Mouse (Mus musculus) fibroblast of lung, adult 2 months (primary cell): ENCODE data around the gene Laptm4a.
"Not testable (repeated sequence)": the region's sequence is repeated elsewhere in the genome, so short reads cannot be mapped to it uniquely, and the experiment has no call there.

Experiments used
- DNase-seq: peaks from one replicate; pipeline ENCODE4 v3.0.0-alpha.2; 2011; ENCODE audit warnings: low read depth

The Laptm4a gene

DNA sequence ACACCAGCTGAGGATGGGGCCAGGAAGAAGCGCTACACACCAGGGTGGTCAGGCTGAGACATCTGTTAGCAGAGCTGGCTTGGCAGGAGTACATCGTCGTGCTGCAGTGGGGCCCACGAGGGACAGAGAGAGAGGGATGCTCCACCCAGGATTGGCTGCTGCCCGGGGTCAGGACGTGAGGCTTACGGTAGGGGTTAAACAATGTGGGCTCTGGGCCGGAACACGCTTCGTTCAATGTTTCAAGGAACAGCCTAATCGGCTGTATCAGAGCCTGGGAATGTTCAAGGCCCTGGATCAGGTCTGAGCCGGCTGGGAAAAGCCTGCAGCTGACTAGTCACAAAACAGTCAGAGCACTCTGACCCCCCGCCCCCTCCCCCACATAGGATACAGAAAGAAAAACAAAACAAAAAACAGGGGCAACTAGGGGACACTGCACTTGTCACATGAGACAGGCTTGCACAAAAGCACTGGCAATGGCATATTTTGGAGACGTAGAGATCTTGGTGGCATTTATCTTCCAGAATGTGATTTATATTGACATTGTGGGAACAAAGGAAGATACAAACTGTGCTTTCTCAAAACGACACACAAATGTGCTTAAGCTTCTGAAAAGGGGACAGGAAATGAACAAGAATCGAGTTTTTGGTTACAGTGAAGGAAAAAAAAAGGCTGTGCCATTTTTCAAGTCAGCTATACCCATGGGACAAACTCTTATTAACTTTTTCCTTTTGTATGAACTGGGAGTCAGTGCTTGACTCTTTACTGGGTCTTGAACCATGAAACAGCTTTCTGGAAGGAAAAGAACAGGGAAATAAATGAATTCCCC lies 8.4 kb upstream of the Laptm4a start:
- peak; percentile 89 for DNase-seq

DNA sequence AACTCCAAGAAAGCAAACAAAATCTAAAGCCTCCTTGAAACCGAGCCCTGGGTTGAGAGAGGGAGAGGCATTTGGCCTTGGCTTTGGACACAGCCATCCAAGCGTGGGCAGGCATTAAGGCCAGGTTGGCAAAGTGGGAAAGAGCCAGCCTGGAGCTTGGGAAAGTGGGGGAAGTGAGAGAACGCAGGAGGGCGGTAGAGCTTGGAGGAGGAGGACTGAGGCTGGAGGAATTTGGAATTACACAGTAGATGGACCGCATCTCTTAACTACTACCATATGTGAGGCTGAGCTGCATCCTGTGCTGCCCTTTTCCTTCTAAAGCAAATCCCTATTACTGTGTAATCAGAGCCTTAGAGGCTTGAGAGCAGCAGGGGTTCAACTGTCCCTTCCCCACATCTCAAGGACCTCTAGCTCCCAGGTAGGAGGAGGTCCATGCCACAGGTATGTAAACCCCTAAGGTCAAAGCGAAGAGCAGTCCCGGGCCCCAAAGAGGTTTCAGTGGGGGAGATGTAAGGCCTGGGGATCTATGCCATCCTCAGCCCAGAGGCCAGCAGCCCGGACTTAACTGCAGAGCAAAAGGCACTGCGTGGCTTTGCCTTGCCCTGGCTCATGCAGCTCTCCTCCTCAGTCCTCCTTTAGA lies 7.6 kb upstream of the Laptm4a start:
- DNase-seq = peak; percentile 98

DNA sequence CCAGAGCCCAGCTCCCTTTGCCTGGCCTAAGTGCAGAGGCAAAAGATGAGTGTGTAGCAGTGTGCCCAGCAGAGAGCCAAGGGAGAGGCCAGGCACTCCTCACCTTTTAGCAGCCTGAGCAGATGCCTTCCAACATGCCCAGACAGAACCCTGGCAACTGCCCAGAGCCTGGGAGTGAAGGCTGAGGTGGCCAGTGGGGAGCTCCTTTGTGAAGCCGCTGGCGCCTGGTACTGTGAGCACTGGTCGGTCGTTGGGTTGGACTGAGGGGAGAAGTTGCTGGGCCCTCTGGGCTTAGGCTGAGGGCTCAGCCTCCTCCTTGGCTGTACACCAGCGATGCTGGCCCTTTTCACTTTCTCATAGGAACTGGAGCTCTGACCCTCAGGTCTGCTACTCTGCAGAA lies 5.1 kb upstream of the Laptm4a start:
- DNase-seq = peak; percentile 91

DNA sequence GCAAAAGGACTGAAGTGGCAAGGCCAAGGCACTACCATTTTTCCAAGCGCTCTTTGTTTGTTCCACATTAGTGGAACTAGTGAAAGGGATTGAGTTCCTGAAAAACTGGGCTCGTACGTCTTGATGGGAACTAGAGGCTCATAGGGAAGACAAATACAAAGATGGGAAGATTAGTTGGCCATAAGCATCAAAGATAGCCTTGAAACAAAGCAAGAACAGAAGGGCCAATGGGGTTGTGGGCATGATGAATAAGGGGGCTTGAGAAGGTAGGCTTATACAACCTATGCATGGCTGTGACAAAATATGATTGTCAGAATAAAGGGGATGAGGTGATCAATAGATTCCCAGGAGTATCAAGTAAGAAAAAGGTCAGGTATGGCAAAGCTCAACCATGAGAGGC lies 2.2 kb upstream of the Laptm4a start:
- no peak for DNase-seq

DNA sequence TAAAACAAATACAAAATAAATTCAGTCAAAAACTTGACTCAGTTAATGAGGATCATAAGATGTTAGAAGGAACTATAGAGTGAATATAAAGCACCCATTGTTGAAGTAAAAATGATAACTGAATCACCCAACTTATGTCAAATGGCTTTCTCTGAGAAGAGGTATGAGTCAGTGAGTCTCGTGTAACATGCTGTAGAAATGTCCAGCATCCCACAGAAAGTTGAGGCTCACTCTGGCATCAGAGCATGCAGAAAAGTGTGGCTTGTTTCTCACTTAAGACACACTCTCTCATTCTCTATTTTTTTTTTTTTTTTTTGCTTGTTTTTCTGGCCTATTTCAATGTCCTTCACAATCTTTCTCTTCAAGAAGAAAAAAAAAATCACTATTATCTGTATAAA lies 469 bp upstream of the Laptm4a start:
- DNase-seq = peak; percentile 79

DNA sequence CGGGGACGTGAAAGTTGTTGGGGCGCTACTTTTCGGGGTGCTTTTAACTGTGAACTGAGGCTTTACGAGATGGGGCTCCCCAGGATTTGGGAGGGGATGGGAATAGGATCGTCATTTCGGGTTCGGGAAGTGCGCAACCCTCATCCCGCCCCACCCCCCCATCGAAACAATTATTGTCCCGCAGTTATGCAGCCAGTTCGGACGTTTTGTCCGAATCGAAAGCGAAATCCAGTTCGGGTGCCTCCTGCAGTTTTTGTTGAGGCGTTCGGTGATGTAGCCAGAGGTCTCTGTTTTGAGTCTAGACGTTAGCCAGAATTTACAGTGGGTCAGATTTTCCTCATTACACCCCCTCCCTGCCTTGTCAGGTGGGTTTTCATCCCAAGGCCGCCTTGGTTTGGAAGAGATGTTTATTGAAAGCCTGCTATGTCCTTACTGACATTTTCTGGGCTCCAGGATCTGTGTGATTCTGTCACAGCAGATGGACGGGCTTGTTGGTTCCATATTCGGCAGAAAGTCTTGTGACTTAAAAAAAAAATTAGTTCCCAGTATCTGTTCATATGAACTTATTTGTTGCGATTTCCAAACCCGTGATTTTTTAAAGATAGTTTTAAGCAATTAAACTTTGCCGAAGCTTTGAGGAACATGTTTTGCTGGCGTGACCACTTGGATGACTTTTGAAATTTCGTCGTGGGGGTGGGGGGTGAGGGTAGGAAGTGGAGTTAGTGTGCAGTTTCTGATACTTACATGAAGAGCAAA lies 1.1 kb downstream of the Laptm4a start:
- no peak for DNase-seq

DNA sequence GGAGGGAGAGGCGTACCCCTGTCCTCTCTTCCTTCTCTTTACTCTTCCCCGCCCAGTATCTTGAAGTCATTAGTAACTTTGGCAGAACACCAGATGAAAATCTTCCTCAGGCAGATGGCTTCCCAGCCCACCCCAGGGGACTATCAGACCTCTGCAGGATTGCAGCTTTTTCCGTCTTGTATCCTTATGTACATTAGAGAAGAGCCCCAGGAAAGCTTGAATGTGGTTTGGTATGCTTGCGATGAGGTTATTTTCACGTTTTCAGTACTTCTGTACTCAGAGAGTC lies 1.6 kb downstream of the Laptm4a start:
- DNase-seq = no peak

DNA sequence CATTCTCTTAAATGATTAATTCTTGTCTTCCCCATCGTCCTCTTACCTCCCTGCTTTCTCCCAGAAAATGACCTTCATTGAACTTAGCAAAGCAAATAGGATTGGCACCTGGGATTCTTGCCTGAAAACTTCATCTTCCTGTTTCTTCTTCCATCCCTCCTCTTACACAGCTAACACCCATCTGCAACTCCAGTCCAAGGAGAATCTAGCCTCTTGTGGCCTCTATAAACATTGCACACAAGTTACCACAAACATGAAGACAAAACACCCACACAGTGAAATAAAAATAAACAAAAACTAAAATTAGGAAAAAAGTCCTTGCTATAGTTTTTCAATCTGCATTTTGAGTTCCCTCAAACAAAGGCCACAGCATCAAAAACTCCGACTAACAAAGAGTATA lies 2.1 kb downstream of the Laptm4a start:
- no peak for DNase-seq

DNA sequence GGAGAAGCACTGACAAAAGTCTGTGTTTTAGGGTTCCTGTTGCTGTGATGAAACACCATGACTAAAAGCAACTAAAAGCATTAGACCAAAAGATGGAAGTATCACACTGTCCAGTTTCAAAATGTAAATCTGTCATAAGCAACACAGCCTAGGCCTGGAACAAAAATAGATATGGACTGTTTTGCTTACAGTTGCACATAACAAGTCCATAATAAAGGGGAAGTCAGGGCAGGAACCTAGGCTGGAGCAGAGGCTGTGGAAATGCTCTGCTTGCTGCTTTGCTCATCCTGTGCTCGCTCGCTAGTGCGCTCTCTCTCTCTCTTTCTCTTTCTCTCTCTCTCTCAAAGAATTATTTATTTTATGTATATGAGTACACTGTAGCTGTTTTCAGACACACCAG lies 6.2 kb downstream of the Laptm4a start:
- no peak for DNase-seq

DNA sequence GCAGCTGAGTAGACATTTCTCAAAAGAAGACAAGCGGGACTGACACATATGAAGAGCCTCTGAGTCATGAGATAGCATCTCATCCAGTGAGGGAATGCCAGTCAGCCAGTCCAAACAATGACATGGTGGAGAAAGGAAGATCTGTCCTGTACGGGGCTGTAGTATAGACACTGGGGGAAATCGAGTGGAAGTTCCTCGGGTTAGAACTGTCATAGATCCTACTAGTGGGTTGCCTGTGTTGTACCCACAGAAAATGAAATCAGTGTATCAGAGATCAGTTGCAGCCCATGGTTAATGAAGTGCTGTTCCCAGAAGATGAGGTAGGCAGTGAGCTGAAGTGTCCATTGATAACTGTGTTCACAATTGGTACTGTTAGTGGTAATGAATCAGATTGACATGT lies 7.3 kb downstream of the Laptm4a start:
- no peak for DNase-seq

DNA sequence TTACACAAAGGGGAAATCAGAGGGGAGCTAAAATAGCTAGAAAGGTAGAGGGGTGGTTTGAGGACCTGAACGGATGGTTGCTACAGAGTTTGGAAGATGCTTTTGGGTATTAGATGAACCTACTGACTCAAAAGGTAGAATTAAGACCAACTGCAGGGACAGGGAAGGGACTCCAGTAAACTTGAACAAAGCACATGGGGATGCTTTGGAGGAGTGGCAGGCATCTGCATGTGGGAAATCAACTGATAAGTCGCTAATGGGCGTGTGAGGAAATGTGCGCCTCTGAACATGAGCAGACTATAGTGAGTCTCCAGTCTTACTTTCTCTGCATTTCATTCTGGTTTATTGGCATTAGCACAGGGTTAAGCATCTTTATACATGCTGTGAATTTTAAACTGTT lies 9.6 kb downstream of the Laptm4a start:
- no peak for DNase-seq

DNA sequence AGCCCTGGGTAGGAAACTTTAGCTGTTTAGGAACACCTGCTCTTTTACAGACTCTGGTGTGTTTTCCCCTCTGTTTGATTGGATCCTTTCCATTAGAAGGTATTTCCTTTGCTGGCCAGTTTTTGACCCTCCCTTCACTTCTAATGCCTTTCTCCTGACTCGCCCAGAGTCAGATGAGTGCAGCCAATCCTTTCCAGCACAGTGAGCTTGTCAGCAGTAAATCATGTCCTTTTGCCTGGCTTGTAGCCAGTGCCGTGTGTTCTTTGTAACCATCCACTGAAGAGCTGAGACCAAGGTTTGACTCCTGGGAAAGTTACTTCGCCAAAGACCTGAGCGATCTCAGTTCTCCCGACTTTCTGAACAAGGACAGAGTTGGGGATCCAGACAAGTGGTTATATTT lies 13.9 kb downstream of the Laptm4a start:
- peak; percentile 81 for DNase-seq

DNA sequence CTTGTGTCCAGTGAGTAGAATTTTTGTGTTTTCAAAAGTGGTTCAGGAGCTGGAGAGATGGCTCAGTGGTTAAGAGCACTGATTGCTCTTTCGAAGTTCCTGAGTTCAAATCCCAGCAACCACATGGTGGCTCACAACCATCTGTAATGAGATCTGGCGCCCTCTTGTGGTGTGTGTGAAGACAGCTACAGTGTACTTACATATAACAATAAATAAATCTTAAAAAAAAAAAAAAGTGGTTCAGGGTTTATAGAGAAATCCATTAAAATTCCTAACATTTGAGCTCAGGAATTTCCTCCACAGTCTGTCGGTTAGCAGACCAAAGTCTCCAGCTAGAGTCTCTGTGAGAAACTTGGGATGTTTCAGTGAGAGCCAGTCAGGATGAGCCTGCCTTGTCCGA lies 14.7 kb downstream of the Laptm4a start:
- not testable (repeated sequence) for DNase-seq

DNA sequence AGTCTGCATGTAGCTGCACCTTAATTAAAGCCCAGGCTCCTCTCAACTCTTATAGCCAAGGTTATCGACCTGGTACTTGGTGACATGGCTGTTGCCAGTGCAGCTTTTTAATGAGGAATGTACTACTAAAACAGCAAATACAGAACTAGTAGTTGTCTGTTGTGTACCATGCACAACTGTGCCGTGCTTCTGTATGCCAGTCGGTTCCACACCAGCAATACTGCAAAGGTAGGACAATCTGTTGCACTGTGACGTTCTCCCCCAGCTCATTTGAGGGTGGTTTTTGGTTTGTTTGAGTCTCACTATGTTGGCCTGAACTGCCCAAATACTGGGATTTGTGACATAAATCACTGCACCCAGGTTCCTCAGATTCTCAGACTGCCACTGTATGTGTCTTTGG lies 18.0 kb downstream of the Laptm4a start:
- DNase-seq = no peak

DNA sequence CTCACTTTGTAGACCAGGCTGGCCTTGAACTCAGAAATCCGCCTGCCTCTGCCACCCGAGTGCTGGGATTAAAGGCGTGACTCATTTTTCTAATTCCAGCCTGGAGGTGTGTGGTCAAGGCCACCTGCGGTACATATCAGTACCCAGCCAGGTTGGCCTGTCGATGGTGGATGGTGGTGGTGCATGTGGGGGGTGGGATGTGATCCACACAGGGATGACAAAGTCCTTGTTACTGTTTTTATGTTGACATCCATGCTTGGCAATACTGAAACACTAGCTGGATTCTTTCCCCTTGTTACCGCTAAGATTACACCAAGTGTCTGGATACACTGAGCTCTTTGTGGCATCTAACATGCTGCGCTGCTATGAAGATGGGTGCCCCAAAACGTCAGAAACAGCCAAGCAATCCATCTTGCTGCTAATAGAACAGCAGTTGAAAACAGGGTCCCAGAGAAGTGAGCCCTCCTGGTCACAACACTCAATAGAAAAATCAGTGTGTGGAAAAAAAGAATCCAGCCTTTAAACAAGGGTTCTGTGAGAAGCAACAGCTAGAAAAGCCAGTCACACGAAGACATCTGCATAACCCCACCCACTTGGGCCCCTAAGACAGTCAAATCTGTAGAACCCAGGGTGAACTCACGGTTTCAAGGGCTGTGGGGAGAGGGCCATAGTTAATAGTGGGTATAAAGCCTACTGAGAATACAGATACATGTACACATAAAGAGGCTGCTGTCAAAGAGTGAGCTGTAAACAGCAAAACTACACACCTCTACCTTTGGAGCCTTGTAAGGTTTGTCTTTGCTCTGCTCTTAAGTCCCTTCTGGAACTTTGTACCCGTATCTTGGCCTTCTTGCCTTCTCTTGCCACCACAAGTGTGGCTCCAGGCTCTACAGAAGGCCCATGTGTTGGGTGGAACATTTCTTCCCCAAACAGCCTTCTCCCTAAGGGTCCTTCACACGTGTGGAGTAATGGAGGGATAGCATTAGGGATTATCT lies 18.8 kb downstream of the Laptm4a start:
- no peak for DNase-seq

DNA sequence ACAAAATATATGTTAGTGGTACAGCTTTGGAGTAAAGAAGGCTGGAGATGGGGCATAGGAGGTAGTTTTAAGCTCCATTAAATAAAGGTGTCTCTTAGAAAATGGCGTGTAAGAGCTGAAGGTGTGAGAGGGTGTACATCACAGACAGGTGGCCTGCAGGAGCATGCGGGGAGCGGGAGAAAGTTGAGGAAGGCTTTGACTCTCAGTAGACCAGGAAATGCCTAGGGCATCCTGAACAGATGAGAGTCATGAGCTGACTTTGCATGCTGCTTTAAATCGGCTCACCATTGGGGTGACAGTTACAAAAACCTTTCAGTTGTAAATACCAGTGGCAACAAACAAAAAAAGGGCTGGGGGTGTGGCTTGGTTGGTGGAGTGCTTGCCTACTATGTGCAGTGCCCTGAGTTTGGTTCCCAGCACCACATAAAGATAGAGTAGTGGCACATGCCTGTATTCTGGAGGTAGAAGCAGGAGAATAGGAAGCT lies 19.7 kb downstream of the Laptm4a start:
- DNase-seq = no peak

DNA sequence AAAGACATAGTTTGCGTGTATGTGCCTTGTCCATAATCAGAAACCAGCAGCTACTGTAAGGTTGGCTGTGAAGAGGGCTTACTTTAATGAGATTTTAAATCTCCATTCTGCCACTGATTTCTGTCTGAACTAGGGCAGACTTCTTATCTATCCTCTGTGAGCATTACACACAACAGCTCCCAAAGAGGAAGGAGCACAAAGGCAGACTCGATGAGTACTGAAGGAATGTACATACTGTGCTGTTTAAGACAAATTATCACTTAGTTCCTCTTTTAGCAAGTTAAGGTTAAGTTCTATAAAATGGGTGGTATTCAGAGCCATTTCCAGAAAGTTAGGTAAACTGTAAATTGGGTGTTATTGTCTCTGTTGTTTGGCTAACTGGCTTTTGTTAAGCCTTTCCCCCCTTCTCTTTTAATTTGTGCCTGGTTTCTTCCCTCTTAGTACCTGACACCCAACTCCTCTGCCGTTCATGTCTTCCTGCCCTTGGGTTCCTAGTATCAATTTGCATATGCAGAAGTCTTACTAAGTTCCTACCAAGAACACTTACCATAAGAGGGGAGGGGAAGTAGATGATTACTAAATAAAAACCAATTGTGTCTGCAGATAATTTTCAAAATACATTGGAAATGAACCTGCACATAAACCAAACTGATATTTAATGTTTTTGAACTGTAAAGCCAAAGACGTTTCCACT lies 20.4 kb downstream of the Laptm4a start:
- no peak for DNase-seq

DNA sequence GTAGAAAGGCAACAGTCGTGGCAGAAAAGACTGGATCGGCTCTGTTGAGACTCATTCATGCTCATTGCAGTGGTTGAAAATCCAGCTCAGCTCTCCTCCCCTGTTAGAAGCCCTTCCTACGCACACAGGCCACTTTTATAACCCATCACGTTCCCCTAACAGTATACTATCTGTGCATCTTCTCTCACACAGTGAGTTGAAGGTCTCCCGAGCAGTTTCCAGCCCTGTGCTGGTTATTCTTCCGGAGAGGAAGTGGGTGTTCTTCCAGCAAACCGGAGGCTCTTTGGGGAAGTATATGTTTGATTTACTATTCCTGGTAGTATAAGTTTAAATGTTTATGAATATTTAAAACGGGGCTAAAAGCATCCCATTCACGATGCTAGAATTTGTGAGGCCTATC lies 25.7 kb downstream of the Laptm4a start:
- DNase-seq = no peak

DNA sequence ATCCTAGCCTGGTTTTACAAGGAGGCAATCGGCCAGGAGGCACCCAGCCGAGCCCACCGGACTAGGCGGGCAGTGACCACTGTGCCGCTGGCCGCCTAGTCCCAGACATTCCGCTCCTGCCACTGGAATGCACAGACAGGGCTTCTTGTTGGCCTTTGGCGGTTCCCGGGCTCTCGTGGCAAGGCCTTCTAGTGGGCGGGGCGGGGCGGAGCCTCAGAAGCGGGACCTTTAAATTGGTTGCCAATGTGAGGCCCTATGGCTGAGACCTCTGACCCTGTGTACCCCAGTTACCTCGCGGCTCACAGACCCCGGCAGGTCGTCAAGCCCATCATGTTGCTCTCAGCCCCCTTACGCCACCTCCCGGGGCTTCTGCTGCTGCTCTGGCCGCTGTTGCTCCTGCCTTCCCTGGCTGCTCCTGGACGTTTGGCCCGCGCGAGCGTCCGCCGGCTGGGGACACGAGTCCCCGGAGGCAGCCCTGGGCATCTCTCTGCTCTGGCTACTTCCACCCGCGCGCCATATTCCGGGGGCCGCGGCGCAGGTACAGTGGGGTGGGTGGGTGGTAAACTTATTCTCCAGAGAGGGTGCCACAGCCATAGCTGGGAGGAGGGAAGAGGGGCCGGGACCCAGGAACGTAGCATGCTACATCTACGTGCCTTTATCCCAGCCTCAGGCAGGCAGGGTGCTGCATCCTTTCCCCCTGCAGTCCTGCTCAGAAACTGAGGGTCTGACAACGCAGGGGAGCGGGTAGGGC lies 26.4 kb downstream of the Laptm4a start, which contains the start of gene Matn3:
TSS of gene Matn3 (plus strand) at position 216 of the 751 bp plus-strand sequence.
- DNase-seq = peak; percentile 69

DNA sequence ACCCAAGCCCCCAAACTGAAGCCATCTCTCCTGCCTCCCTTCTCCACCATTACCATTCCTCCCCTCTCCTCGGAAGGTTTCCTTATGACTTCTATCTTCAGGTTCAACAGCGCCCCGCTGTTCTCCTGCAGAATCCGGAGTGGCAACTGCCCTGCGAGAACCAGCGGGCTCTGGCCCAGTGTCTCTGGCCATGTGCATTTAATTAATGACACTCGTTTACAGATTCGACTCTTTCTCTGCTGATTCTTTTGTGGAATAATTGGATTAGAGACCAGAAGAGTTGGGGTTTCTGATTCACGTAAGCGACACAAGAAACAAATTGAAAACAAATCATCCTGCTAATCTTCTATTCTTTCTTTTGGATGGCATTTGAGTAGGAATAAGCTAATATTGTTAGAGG lies 31.7 kb downstream of the Laptm4a start:
- DNase-seq = no peak
